Mouse (Mus musculus) layer of hippocampus, adult 2 months (tissue): ENCODE measurements at regions not wholly inside any gene's neighbourhood (a gene's known extent, or its start where the extent isn't known, plus 50 kb on each side); places are given as distances from the start of the nearest gene placed in this dataset.

ENCODE experiments used
- DNase-seq, 2 experiments: peaks; one replicate each; pipeline ENCODE4 v3.0.0; 2022; ENCODE audit warnings: low spot score in 2 of 2
- H3K27ac ChIP-seq: fragments of 200-600 bp; 2 replicates; pipeline ENCODE4 v1.8.1; 2022
- H3K4me3 ChIP-seq: fragments of 200-600 bp; 2 replicates; pipeline ENCODE4 v1.8.1; 2022; ENCODE audit warnings: mild to moderate bottlenecking
- CTCF ChIP-seq: fragments of 200-600 bp; conservative IDR thresholded peaks from 2 replicates; pipeline ENCODE4 v1.8.1; 2022; ENCODE audit warnings: antibody characterized with exemption, mild to moderate bottlenecking, moderate library complexity

DNA sequence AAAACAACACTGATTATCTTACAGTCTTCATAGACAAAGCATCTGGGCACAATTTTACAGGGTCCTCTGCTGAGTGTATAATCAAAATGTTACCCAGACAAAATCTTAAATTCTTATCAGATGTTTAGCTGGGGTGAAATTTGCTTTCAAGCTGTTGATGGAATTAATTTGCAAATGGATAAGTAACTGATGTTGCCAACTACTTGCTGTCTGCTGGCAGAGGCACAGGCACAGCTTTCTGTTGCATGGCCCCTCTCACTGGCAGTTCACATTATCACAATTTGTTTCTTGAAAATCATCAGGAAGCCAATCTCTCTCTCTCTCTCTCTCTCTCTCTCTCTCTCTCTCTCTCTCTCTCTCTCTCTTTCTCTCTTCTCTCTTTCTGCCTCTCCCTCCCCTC lies 276.9 kb upstream of the Gm44 start:
- no peak for TF ChIP-seq CTCF
- H3K27ac ChIP-seq, result no peak overlapping the region
- no peak overlapping the region for H3K4me3 ChIP-seq
- DNase-seq, result peak in 1 of 2 experiments; percentile 25
